Mouse (Mus musculus) midbrain, postnatal 0 days (tissue): ENCODE data around the gene E130309D02Rik. TPM values are rescaled to one million over a fixed set of nuclear protein-coding genes. Genes with fewer than 3 reads are reported as not detected.

Experiments
- ATAC-seq: fragments of 200-750 bp; cut with Nextera tagmentation; 2 replicates; pipeline ENCODE4 v1.8.0; 2017; ENCODE audit warnings: moderate number of reproducible peaks, mild to moderate bottlenecking, moderate TSS enrichment, moderate library complexity; ENCODE audit not compliant: low FRiP score
- DNase-seq: peaks from one replicate; pipeline ENCODE4 v3.0.0-alpha.2; 2015; ENCODE audit warnings: low spot score
- H3K27ac ChIP-seq: fragments of 300-500 bp; sonication (generic); 2 replicates; pipeline ENCODE4 v1.5.1; 2014; ENCODE audit warnings: low read depth, mild to moderate bottlenecking, low read length, mixed read lengths
- H3K27me3 ChIP-seq: fragments of 300-500 bp; sonication (generic); 2 replicates; pipeline ENCODE4 v1.6.1; 2014; ENCODE audit warnings: low read length, control low read depth, mixed read lengths; ENCODE audit not compliant: insufficient read depth
- H3K36me3 ChIP-seq: fragments of 300-500 bp; sonication (generic); 2 replicates; pipeline ENCODE4 v1.6.1; 2014; ENCODE audit warnings: low read length, control low read depth, mixed read lengths; ENCODE audit not compliant: insufficient read depth
- H3K4me1 ChIP-seq: fragments of 300-500 bp; sonication (generic); 2 replicates; pipeline ENCODE4 v1.6.1; 2014; ENCODE audit warnings: mild to moderate bottlenecking, control low read depth, antibody characterized with exemption, low read length, mixed read lengths; ENCODE audit not compliant: insufficient read depth
- H3K4me2 ChIP-seq: fragments of 300-500 bp; sonication (generic); 2 replicates; pipeline ENCODE4 v1.6.1; 2014; ENCODE audit warnings: low read depth, mild to moderate bottlenecking, low read length, mixed read lengths; ENCODE audit not compliant: poor library complexity, severe bottlenecking
- H3K4me3 ChIP-seq: fragments of 300-500 bp; sonication (generic); 2 replicates; pipeline ENCODE4 v1.5.1; 2014; ENCODE audit warnings: low read depth, mild to moderate bottlenecking, low read length, moderate library complexity
- H3K9ac ChIP-seq: fragments of 300-500 bp; sonication (generic); replicated peaks from 2 replicates; pipeline ENCODE4 v1.6.1; 2014; ENCODE audit warnings: mild to moderate bottlenecking, low read length, moderate library complexity, mixed read lengths; ENCODE audit not compliant: poor library complexity, severe bottlenecking
- H3K9me3 ChIP-seq: fragments of 300-500 bp; sonication (generic); 2 replicates; pipeline ENCODE4 v1.6.1; 2016; ENCODE audit warnings: low read length, control low read depth
- CTCF ChIP-seq: IDR thresholded peaks from 2 replicates; pipeline ENCODE4 v1.5.1; 2016; ENCODE audit warnings: antibody characterized with exemption, mild to moderate bottlenecking
- WGBS: fragments of 180-500 bp; shearing (Covaris S2); extraction: QIAGEN DNeasy Blood & Tissue Kit; methylation state at CpG from one replicate; pipeline ENCODE4 v1.1.7; 2014; 5-methylcytosine and 5-hydroxymethylcytosine counted together
- polyA plus RNA-seq: library from polyadenylated mRNA; unstranded; fragments of >200 nt; fragmentation: Nextera tagmentation; extraction: Ambion mirVana; gene quantifications from 2 replicates; pipeline ENCODE4 v1.2.1, GENCODE M21; 2015
- total RNA-seq: library from RNA; depleted of rRNA; stranded (reverse); fragments of >200 nt; gene quantifications from 2 replicates; pipeline ENCODE4 v1.2.3, GENCODE M21; 2014

Gene E130309D02Rik
- total and polyA plus RNA-seq, 2 experiments from 2014 or later: 19.6 to 28.9 TPM

DNA sequence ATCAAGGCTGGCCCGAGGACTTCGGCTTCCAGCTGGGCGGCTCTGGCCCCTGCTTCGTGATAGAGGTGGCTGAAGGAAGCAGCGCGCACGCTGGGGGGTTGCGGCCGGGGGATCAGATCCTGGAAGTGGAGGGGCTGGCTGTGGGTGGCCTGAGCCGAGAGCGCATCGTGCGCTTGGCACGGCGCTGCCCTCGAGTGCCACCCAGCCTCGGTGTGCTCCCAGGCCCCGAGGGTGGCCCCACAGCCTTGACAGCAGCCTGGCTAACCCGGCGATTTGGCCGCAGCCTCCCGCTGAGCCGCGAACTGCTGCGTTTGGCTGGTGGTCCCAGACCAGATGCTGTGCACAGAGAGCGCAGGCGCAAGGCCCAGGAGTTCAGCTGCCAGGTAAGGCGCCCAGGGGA lies 42.4 kb upstream of the E130309D02Rik start:
- no peaks in the 10 kb centered on the region for H3K4me1 ChIP-seq
- peak overlapping the region; percentile 18; the same call in 1 of the 2 replicates for H3K4me3 ChIP-seq
- H3K9ac ChIP-seq: peak overlapping the region; percentile 46; the same call in 1 of the 2 replicates
- no peak overlapping the region for H3K27ac ChIP-seq
- ATAC-seq (no peak), DNase-seq (no peak)
- H3K27me3 ChIP-seq: peaks cover 9% of the 10 kb centered on the region; the same call in 1 of the 2 replicates
- no peaks in the 10 kb centered on the region for H3K36me3 ChIP-seq
- H3K4me2 ChIP-seq: peak overlapping the region; percentile 41
- no peak for TF ChIP-seq CTCF
- 4% methylated on average over 27 of the region's 28 CpGs for whole genome bisulfite sequencing
- 0 out of 2 replicates have a peak, but pooled peaks cover 1% of the 10 kb centered on the region for H3K9me3 ChIP-seq

DNA sequence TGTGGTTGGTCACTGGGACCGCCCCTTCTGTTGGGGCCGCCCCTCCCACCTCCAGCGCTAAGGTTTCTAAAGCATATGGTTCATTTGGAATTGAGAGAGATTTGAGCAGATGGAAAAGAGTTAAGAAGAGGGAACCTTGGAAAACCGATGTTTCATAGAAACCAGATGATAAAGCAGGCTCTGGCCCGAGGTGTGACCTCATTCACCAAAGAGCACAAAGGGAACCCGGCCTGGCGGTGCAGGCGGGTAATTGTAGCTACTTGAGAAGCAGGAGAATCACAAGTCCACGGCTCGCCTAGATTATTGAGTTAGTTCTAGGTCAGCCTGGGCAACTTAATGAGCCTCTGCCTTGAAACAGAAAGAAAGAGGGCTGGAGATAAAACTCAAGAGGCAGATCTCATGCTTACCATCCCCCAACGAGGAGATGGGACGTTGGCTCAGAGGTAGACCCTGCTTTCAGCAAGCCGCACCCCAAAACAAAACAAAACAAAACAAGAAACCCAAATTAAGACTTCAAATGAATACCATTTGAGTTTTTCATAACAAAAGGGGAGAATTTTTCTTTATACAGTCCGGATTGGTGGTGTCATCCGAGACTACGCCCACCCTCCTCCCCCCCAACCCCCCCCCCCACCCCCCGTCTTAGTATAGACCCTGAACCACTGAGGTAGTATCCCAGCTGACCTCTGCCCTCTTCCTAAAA lies 41.7 kb upstream of the E130309D02Rik start, which contains the start of gene Grid2ip:
TSS of gene Grid2ip (plus strand) at position 653 of the 703 bp plus-strand sequence.
- Histone ChIP-seq H3K36me3 (no peaks in the 10 kb centered on the region), H3K4me3 (peak within 1 kb of the TSS; percentile 18; the same call in 1 of the 2 replicates), H3K4me2 (peak within 1 kb of the TSS; percentile 41), H3K27ac (no peak within 1 kb of the TSS), H3K27me3 (peaks cover 6% of the 10 kb centered on the region; the same call in 1 of the 2 replicates), H3K9me3 (0 out of 2 replicates have a peak, but pooled peaks cover 3% of the 10 kb centered on the region), H3K4me1 (no peaks in the 10 kb centered on the region), H3K9ac (peak within 1 kb of the TSS; percentile 46; the same call in 1 of the 2 replicates)
- no peak for DNase-seq
- no peak for TF ChIP-seq CTCF
- WGBS: 23% methylated on average over 16 of the region's 17 CpGs
- ATAC-seq: 0 out of 2 replicates have a peak, but pooled peaks have one; percentile 10

GRCm38 (mm10) chr5:143356017-143356416 lies 40.9 kb upstream of the E130309D02Rik start:
- Histone ChIP-seq H3K36me3 (no peaks in the 10 kb centered on the region), H3K27ac (no peak overlapping the region), H3K9ac (no peak overlapping the region), H3K4me3 (no peak overlapping the region), H3K9me3 (0 out of 2 replicates have a peak, but pooled peaks cover 3% of the 10 kb centered on the region), H3K27me3 (peaks cover 6% of the 10 kb centered on the region; the same call in 1 of the 2 replicates), H3K4me2 (no peak overlapping the region), H3K4me1 (no peaks in the 10 kb centered on the region)
- ATAC-seq (no peak), DNase-seq (no peak)
- WGBS: 24% methylated on average over 5 of the region's 5 CpGs
- no peak for TF ChIP-seq CTCF

DNA sequence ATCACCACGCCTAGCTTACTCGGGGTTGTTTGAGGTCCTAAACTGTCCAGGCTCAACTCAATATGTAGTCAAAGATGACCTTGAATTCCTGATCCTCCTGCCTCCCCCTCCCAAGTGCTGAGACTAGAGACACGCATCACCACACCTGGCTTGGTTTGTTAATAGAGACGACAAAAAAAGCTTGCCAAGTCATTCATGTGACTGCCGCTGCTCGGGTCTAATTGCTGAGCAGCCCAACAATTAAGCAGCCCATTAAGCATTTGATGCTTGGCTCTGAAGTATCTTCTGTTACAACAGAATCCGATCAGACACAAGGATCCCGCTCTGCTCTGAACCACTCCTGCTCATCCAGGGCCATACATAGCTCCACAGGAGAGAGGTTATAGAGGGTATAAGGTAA lies 31.2 kb upstream of the E130309D02Rik start:
- DNase-seq (peak; percentile 63), ATAC-seq (no peak)
- Histone ChIP-seq H3K4me2 (no peak overlapping the region), H3K4me3 (no peak overlapping the region), H3K36me3 (no peaks in the 10 kb centered on the region), H3K4me1 (no peaks in the 10 kb centered on the region), H3K9ac (no peak overlapping the region), H3K27ac (no peak overlapping the region), H3K9me3 (no peaks in the 10 kb centered on the region), H3K27me3 (no peaks in the 10 kb centered on the region)
- no peak for TF ChIP-seq CTCF
- 69% methylated on average over 8 of the region's 8 CpGs for WGBS

- Histone ChIP-seq H3K9me3 (no peaks in the 10 kb centered on the region), H3K4me3 (no peak overlapping the region), H3K27me3 (no peaks in the 10 kb centered on the region), H3K4me2 (no peak overlapping the region), H3K36me3 (no peaks in the 10 kb centered on the region), H3K4me1 (no peaks in the 10 kb centered on the region), H3K9ac (no peak overlapping the region), H3K27ac (no peak overlapping the region)
- TF ChIP-seq CTCF: no peak
- ATAC-seq (no peak), DNase-seq (no peak)
- 59% methylated on average over 6 of the region's 6 CpGs for WGBS
Observed at GRCm38 (mm10) chr5:143339603-143340002, 24.4 kb upstream of the E130309D02Rik start.

- Histone ChIP-seq H3K9me3 (no peaks in the 10 kb centered on the region), H3K4me1 (no peaks in the 10 kb centered on the region), H3K36me3 (peaks cover 3% of the 10 kb centered on the region; the same call in 1 of the 2 replicates), H3K27ac (no peak overlapping the region), H3K4me2 (no peak overlapping the region), H3K9ac (no peak overlapping the region), H3K4me3 (no peak overlapping the region), H3K27me3 (no peaks in the 10 kb centered on the region)
- ATAC-seq (no peak), DNase-seq (peak; percentile 76)
- WGBS: 64% methylated on average over 6 of the region's 6 CpGs
- TF ChIP-seq CTCF: peak; percentile 72
Observed at GRCm38 (mm10) chr5:143336559-143336958, 21.4 kb upstream of the E130309D02Rik start.
